Mouse (Mus musculus): ENCODE results near the gene Zfp341. TPM values are rescaled to one million over a fixed set of nuclear protein-coding genes. Genes with fewer than 3 reads are reported as not detected.

Gene Zfp341
- total and polyA plus RNA-seq, 3 experiments: 2.0 to 6.3 TPM; not detected in 1

DNA sequence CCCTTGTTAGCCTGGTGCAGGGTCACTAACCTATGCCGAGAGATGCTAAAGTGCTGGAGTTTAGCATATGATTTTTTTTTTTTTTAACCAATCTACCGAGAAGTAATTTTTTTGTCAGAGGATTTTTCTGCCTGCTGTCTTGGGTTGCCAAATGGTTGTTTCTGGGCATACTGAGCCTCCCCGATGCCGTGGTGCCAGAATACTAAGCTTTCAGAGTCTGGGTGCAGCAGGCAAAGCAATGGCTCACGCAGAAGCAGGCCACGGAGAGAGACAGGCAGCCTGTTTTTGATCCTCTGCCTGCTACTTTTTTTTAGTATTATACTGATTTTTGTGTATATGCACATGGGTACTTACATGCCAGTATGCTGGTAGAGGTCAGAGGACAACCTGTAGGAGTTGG, 67.8 kb downstream of the Zfp341 start:
- no peak for DNase-seq (ENCODE audit: low read depth, low spot score)
- H3K36me3 ChIP-seq (ENCODE audit: control insufficient read depth in 1 of 2, insufficient read depth in 2 of 2, low read length in 2 of 2): peaks cover 0 to 19% of the 10 kb centered on the region in 2 experiments; a peak in 3 of 4 replicates
- H3K79me2 ChIP-seq (ENCODE audit: control insufficient read depth, insufficient read depth, low read length, poor library complexity): peaks cover 21% of the 10 kb centered on the region
- no peaks in the 10 kb centered on the region for H3K27me3 ChIP-seq (ENCODE audit: control insufficient read depth in 1 of 2, insufficient read depth in 2 of 2, low read length in 2 of 2)
- H3K4me3 ChIP-seq (ENCODE audit: control insufficient read depth in 1 of 2, insufficient read depth in 1 of 2, low read depth in 2 of 2, low read length in 2 of 2): no peak overlapping the region
- H3K9me3 ChIP-seq (replicated peaks; ENCODE audit: insufficient read depth, low read length): no peaks in the 10 kb centered on the region
- H3K4me1 ChIP-seq (ENCODE audit: control insufficient read depth in 1 of 2, insufficient read depth in 2 of 2, low read length in 2 of 2): peaks cover 6 to 7% of the 10 kb centered on the region in 2 experiments
- H3K27ac ChIP-seq (ENCODE audit: control insufficient read depth, low read depth, low read length): no peak overlapping the region
- TF ChIP-seq CHD2 (IDR thresholded peaks at IDR 0.05; ENCODE audit: low read length) (no peak), SMC3 (IDR thresholded peaks at IDR 0.05; ENCODE audit: low read depth, low read length) (no peak), POLR2A (IDR thresholded peaks at IDR 0.05; ENCODE audit: control insufficient read depth in 1 of 2, insufficient read depth in 1 of 2, low read depth in 1 of 2, low read length in 2 of 2, poor library complexity in 1 of 2) (no peak), UBTF (IDR thresholded peaks at IDR 0.05; ENCODE audit: borderline replicate concordance, insufficient read depth, low read depth, low read length) (no peak), ZC3H11A (IDR thresholded peaks at IDR 0.05; ENCODE audit: low read depth, low read length) (no peak), CHD1 (IDR thresholded peaks at IDR 0.05; ENCODE audit: low read depth, low read length) (no peak)
- H3K9ac ChIP-seq (ENCODE audit: control insufficient read depth, low read depth, low read length, poor library complexity, severe bottlenecking): no peak overlapping the region

DNA sequence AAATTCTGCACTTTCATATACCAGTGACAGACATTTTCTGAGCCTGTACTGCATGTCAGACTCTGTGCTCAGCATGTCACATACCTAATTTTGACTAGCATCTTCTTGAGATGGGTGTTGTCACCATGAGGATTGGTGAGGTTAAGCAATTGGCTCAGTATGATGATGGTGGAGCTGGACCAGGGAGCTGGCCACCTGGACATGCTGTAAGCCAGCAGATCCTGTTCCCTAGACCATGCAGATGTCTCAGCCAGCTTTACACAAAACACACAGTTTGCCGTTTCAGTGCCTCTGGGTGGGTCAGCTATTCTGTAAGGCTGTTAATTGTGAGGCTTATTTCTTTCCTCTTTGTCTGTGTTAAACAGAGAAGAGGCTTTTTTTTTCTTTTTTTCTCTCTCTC, 69.6 kb downstream of the Zfp341 start:
- Histone ChIP-seq H3K9ac (ENCODE audit: control insufficient read depth, low read depth, low read length, poor library complexity, severe bottlenecking) (no peak overlapping the region), H3K36me3 (ENCODE audit: control insufficient read depth in 1 of 2, insufficient read depth in 2 of 2, low read length in 2 of 2) (peaks cover 0 to 15% of the 10 kb centered on the region in 2 experiments; a peak in 3 of 4 replicates), H3K4me1 (ENCODE audit: control insufficient read depth in 1 of 2, insufficient read depth in 2 of 2, low read length in 2 of 2) (peaks cover 2 to 7% of the 10 kb centered on the region in 2 experiments), H3K27ac (ENCODE audit: control insufficient read depth, low read depth, low read length) (no peak overlapping the region), H3K27me3 (ENCODE audit: control insufficient read depth in 1 of 2, insufficient read depth in 2 of 2, low read length in 2 of 2) (no peaks in the 10 kb centered on the region), H3K9me3 (replicated peaks; ENCODE audit: insufficient read depth, low read length) (no peaks in the 10 kb centered on the region), H3K4me3 (ENCODE audit: control insufficient read depth in 1 of 2, insufficient read depth in 1 of 2, low read depth in 2 of 2, low read length in 2 of 2) (no peak overlapping the region), H3K79me2 (ENCODE audit: control insufficient read depth, insufficient read depth, low read length, poor library complexity) (peaks cover 27% of the 10 kb centered on the region)
- DNase-seq (ENCODE audit: low read depth, low spot score): no peak
- TF ChIP-seq TBP (IDR thresholded peaks at IDR 0.05; ENCODE audit: low read depth, low read length) (no peak), SIN3A (IDR thresholded peaks at IDR 0.05; ENCODE audit: low read length) (no peak), USF1 (IDR thresholded peaks at IDR 0.05; ENCODE audit: low read depth, low read length) (no peak), MAZ (IDR thresholded peaks at IDR 0.05; ENCODE audit: low read depth, low read length) (no peak), MYC (IDR thresholded peaks at IDR 0.05; ENCODE audit: low read depth, low read length) (no peak), MXI1 (IDR thresholded peaks at IDR 0.05; ENCODE audit: low read depth, low read length) (no peak), EP300 (IDR thresholded peaks at IDR 0.05; ENCODE audit: low read depth in 1 of 2, low read length in 2 of 2) (no peak), ZC3H11A (IDR thresholded peaks at IDR 0.05; ENCODE audit: low read depth, low read length) (no peak), CHD1 (IDR thresholded peaks at IDR 0.05; ENCODE audit: low read depth, low read length) (no peak), POLR2A (IDR thresholded peaks at IDR 0.05; ENCODE audit: control insufficient read depth in 1 of 2, insufficient read depth in 1 of 2, low read depth in 1 of 2, low read length in 2 of 2, poor library complexity in 1 of 2) (no peak), JUND (IDR thresholded peaks at IDR 0.05; ENCODE audit: low read depth, low read length) (no peak), RCOR1 (IDR thresholded peaks at IDR 0.05; ENCODE audit: low read depth, low read length) (no peak), POLR2AphosphoS2 (IDR thresholded peaks at IDR 0.05; ENCODE audit: low read length) (no peak), MAX (IDR thresholded peaks at IDR 0.05; ENCODE audit: low read length) (no peak), CHD2 (IDR thresholded peaks at IDR 0.05; ENCODE audit: low read length) (no peak), TAL1 (IDR thresholded peaks at IDR 0.05; ENCODE audit: low read length) (no peak), ZMIZ1 (IDR thresholded peaks at IDR 0.05; ENCODE audit: low read depth, low read length) (no peak)
